Mouse (Mus musculus) ES-Bruce4 (cell line): ENCODE data around the gene Tmem258. TPM values are rescaled to one million over a fixed set of nuclear protein-coding genes. Genes with fewer than 3 reads are reported as not detected.

Experiments
- H3K27ac ChIP-seq: 2 replicates; pipeline ENCODE4 v1.5.1; 2012; ENCODE audit warnings: low read length, inconsistent platforms; ENCODE audit not compliant: insufficient read depth
- H3K27me3 ChIP-seq: 2 replicates; pipeline ENCODE4 v1.6.1; 2012; ENCODE audit warnings: mild to moderate bottlenecking, low read length, inconsistent platforms; ENCODE audit not compliant: control insufficient read depth, poor library complexity, insufficient read depth, severe bottlenecking
- H3K36me3 ChIP-seq: 2 replicates; pipeline ENCODE4 v1.6.1; 2012; ENCODE audit warnings: inconsistent platforms, mild to moderate bottlenecking, low read length, moderate library complexity; ENCODE audit not compliant: control insufficient read depth, poor library complexity, insufficient read depth, severe bottlenecking
- H3K4me1 ChIP-seq: one replicate; pipeline ENCODE4 v1.8.1; 2011; ENCODE audit warnings: low read length; ENCODE audit not compliant: control insufficient read depth, insufficient read depth
- H3K4me3 ChIP-seq: 2 replicates; pipeline ENCODE4 v1.5.1; 2011; ENCODE audit warnings: low read depth, mild to moderate bottlenecking, low read length
- H3K9ac ChIP-seq: 2 replicates; pipeline ENCODE4 v1.6.1; 2012; ENCODE audit warnings: low read depth, mild to moderate bottlenecking, inconsistent platforms; ENCODE audit not compliant: poor library complexity, severe bottlenecking
- H3K9me3 ChIP-seq: replicated peaks from 2 replicates; pipeline ENCODE4 v1.6.1; 2012; ENCODE audit warnings: mild to moderate bottlenecking, low read length, inconsistent platforms; ENCODE audit not compliant: control insufficient read depth, poor library complexity, insufficient read depth, severe bottlenecking
- CTCF ChIP-seq: IDR thresholded peaks from one replicate; pipeline ENCODE4 v1.8.1; 2011; ENCODE audit warnings: low read depth, low read length
- EP300 ChIP-seq: IDR thresholded peaks from 2 replicates; pipeline ENCODE4 v1.6.1; 2011; ENCODE audit warnings: low read depth, low read length; ENCODE audit not compliant: insufficient read depth
- POLR2A ChIP-seq: IDR thresholded peaks from one replicate; pipeline ENCODE4 v1.8.1; 2011; ENCODE audit warnings: low read length; ENCODE audit not compliant: insufficient read depth
- polyA plus RNA-seq: library from polyadenylated mRNA; stranded (reverse); fragments of >200 nt; gene quantifications from 2 replicates; pipeline ENCODE4 v1.2.4, GENCODE M21; 2011; ENCODE audit warnings: low read depth; ENCODE audit not compliant: missing spikeins, insufficient read depth, insufficient read length

The Tmem258 gene
- polyA plus RNA-seq, 1 experiment: 290 TPM

GRCm38 (mm10) chr19:10219593-10219992, 15.8 kb downstream of the Tmem258 start:
- Histone ChIP-seq H3K9me3 (no peaks in the 10 kb centered on the region), H3K27ac (no peak overlapping the region), H3K4me3 (no peak overlapping the region), H3K36me3 (no peaks in the 10 kb centered on the region), H3K4me1 (peaks cover 8% of the 10 kb centered on the region), H3K27me3 (no peaks in the 10 kb centered on the region), H3K9ac (no peak overlapping the region; the same call in 1 of the 2 replicates)
- TF ChIP-seq POLR2A (no peak), CTCF (no peak), EP300 (no peak)

DNA sequence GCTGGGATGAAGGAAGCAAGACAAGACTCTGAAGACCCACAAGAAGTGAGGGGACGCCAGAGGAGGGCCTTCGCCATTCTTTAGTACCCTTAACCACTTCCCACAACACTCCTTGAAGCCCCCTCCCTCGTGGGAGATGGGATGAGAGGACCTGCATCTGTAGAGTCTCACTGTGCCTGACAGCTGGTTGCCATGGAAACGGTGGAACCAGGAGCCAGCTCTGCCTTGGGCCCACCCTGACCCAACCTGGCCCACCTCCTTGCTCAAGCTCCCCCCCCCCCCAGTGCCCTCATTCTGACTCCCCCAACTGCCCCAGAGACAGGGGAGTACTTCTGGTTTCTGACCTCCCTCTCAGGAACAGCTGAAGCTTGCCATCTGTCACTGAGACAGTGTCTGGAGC, 17.8 kb downstream of the Tmem258 start:
- peaks cover 5% of the 10 kb centered on the region for H3K4me1 ChIP-seq
- no peaks in the 10 kb centered on the region for H3K27me3 ChIP-seq
- no peak overlapping the region for H3K9ac ChIP-seq
- TF ChIP-seq POLR2A (no peak), CTCF (no peak), EP300 (no peak)
- no peaks in the 10 kb centered on the region for H3K9me3 ChIP-seq
- H3K27ac ChIP-seq: no peak overlapping the region
- H3K4me3 ChIP-seq: no peak overlapping the region
- no peaks in the 10 kb centered on the region for H3K36me3 ChIP-seq

- TF ChIP-seq EP300: no peak
- no peak for TF ChIP-seq POLR2A
- no peak for TF ChIP-seq CTCF
- Histone ChIP-seq H3K4me3 (no peak overlapping the region), H3K36me3 (no peaks in the 10 kb centered on the region), H3K9me3 (no peaks in the 10 kb centered on the region), H3K9ac (no peak overlapping the region), H3K4me1 (peaks cover 9% of the 10 kb centered on the region), H3K27ac (peak overlapping the region; percentile 29), H3K27me3 (no peaks in the 10 kb centered on the region)
These were observed 18.8 kb downstream of the Tmem258 start for GRCm38 (mm10) chr19:10222656-10223055.

GRCm38 (mm10) chr19:10223561-10223960, 19.7 kb downstream of the Tmem258 start:
- H3K4me3 ChIP-seq: no peak overlapping the region
- no peaks in the 10 kb centered on the region for H3K9me3 ChIP-seq
- no peaks in the 10 kb centered on the region for H3K36me3 ChIP-seq
- TF ChIP-seq CTCF: no peak
- peak overlapping the region; percentile 29; the same call in 1 of the 2 replicates for H3K27ac ChIP-seq
- H3K27me3 ChIP-seq: no peaks in the 10 kb centered on the region
- H3K4me1 ChIP-seq: peaks cover 13% of the 10 kb centered on the region
- H3K9ac ChIP-seq: no peak overlapping the region

GRCm38 (mm10) chr19:10224637-10225453, 21.0 kb downstream of the Tmem258 start:
- Histone ChIP-seq H3K27me3 (no peaks in the 10 kb centered on the region), H3K36me3 (no peaks in the 10 kb centered on the region), H3K27ac (peak overlapping the region; percentile 38; the same call in 1 of the 2 replicates), H3K9ac (peak overlapping the region; percentile 38; the same call in 1 of the 2 replicates), H3K4me3 (peak overlapping the region; percentile 4; the same call in 1 of the 2 replicates), H3K9me3 (no peaks in the 10 kb centered on the region), H3K4me1 (peaks cover 21% of the 10 kb centered on the region)
- no peak for TF ChIP-seq POLR2A
- TF ChIP-seq EP300: 0 out of 2 replicates have a peak, but pooled peaks have one; percentile 45

- H3K27me3 ChIP-seq: no peaks in the 10 kb centered on the region
- no peak overlapping the region for H3K27ac ChIP-seq
- no peaks in the 10 kb centered on the region for H3K9me3 ChIP-seq
- H3K4me1 ChIP-seq: peaks cover 25% of the 10 kb centered on the region
- H3K4me3 ChIP-seq: no peak overlapping the region
- no peak overlapping the region for H3K9ac ChIP-seq
- no peaks in the 10 kb centered on the region for H3K36me3 ChIP-seq
- TF ChIP-seq EP300 (no peak), POLR2A (no peak), CTCF (no peak)
These were observed 22.0 kb downstream of the Tmem258 start for GRCm38 (mm10) chr19:10225767-10226166.
